Mouse (Mus musculus): ENCODE measurements around the gene Apom. TPM values are rescaled to one million over a fixed set of nuclear protein-coding genes. Genes with fewer than 3 reads are reported as not detected.

The Apom gene
- polyA plus RNA-seq, 1 experiment from 2014 or later, result 0.56 TPM

GRCm38 (mm10) chr17:35156461-35157200 is 24.8 kb upstream of the Apom start:
- 93% methylated on average over 33 of the region's 33 CpGs for WGBS

DNA sequence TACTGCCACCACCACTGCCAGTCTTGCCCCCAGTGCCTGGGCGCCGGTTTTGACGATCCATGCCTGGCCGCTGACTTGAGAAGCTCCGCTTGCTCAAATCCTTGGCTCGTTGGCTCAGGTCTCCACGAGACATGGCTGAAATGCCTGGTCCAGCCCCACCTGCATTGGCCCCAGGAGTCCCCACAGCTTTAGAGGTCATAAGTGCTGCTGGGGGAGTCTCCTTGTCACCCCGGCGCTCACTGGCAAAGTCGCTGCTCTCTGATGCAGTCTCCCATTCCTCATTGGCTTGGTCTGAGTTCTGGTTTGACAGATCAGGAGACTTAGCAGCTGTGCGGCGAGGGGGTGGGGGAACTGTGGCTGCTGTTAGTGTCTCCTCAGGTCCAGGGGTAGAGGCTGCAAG is 23.6 kb upstream of the Apom start:
- Histone ChIP-seq H3K4me3 (no peak overlapping the region), H3K4me1 (no peaks in the 10 kb centered on the region), H3K9me3 (no peaks in the 10 kb centered on the region), H3K36me3 (replicated peaks) (peaks cover 95% of the 10 kb centered on the region), H3K9ac (no peak overlapping the region), H3K27me3 (replicated peaks) (no peaks in the 10 kb centered on the region), H3K4me2 (no peak overlapping the region), H3K27ac (no peak overlapping the region)
- no peak for ATAC-seq (replicated peaks)
- 93% methylated on average over 12 of the region's 12 CpGs for WGBS

More at GRCm38 (mm10) chr17:35156461-35157200, 24.8 kb upstream of the Apom start:
- Histone ChIP-seq H3K27me3 (replicated peaks) (no peaks in the 10 kb centered on the region), H3K4me1 (peaks cover 6% of the 10 kb centered on the region), H3K4me3 (no peak overlapping the region), H3K9me3 (no peaks in the 10 kb centered on the region), H3K36me3 (replicated peaks) (peaks cover 98% of the 10 kb centered on the region), H3K4me2 (no peak overlapping the region), H3K9ac (no peak overlapping the region), H3K27ac (no peak overlapping the region)
- no peak for ATAC-seq (replicated peaks)

- Histone ChIP-seq H3K4me1 (no peaks in the 10 kb centered on the region), H3K27ac (no peak overlapping the region), H3K4me2 (no peak overlapping the region), H3K36me3 (replicated peaks) (peaks cover 97% of the 10 kb centered on the region), H3K9me3 (no peaks in the 10 kb centered on the region), H3K27me3 (replicated peaks) (no peaks in the 10 kb centered on the region), H3K9ac (no peak overlapping the region), H3K4me3 (no peak overlapping the region)
- 72% methylated on average over 7 of the region's 7 CpGs for WGBS
- no peak for ATAC-seq (replicated peaks)
Observed at GRCm38 (mm10) chr17:35154616-35155015, 22.8 kb upstream of the Apom start.

DNA sequence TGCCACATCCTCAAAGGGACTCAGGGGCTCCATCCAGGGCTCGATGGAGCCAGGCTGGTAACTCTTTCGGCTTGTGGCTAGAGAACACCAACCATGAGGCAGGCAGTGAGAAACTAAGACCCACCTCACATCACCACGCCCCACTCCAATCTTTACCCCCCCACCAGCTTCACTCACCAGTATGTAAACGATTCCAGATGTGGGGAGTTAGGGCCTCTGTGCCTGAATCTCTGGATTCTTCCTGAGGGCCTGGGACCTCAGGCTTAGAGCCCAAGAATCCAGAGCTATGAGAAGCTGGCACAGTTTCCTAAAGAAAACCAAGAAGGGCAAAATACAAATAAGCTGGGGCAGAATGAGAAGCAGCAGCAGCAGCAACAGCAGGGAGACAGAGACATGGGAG is 22.1 kb upstream of the Apom start:
- 90% methylated on average over 4 of the region's 4 CpGs for WGBS
- peaks cover 97% of the 10 kb centered on the region for H3K36me3 ChIP-seq (replicated peaks)
- no peak for ATAC-seq (replicated peaks)
- no peaks in the 10 kb centered on the region for H3K4me1 ChIP-seq
- no peak overlapping the region for H3K27ac ChIP-seq
- H3K9me3 ChIP-seq, result no peaks in the 10 kb centered on the region
- no peak overlapping the region for H3K4me3 ChIP-seq
- no peaks in the 10 kb centered on the region for H3K27me3 ChIP-seq (replicated peaks)
- H3K9ac ChIP-seq, result no peak overlapping the region
- H3K4me2 ChIP-seq, result no peak overlapping the region

GRCm38 (mm10) chr17:35153077-35153476 is 21.2 kb upstream of the Apom start:
- no peak for ATAC-seq (replicated peaks)
- no peak overlapping the region for H3K27ac ChIP-seq
- H3K9me3 ChIP-seq, result no peaks in the 10 kb centered on the region
- H3K4me1 ChIP-seq, result no peaks in the 10 kb centered on the region
- no peaks in the 10 kb centered on the region for H3K27me3 ChIP-seq (replicated peaks)
- 94% methylated on average over 9 of the region's 9 CpGs for WGBS
- H3K9ac ChIP-seq, result no peak overlapping the region
- H3K4me3 ChIP-seq, result no peak overlapping the region
- peaks cover 97% of the 10 kb centered on the region for H3K36me3 ChIP-seq (replicated peaks)
- no peak overlapping the region for H3K4me2 ChIP-seq

DNA sequence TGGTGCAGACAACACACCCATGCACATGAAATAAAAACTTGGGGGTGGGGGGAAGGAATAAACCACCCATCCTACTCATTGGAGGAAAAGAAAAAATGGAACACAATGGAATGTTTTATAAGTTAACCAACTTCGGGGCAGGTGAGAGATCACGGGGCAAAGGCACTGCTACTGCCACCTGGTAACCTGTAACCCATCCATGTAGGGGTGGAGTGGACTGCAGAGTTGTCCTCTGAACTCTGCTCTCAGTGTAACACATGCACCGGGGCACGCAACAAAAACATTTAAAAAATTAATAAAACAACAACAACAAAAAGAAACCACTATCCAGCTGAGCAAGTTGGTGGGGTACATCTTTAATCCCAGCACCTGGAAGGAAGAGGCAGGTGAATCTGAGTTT is 20.3 kb upstream of the Apom start:
- 92% methylated on average over 4 of the region's 4 CpGs for WGBS
- Histone ChIP-seq H3K4me2 (no peak overlapping the region), H3K36me3 (replicated peaks) (peaks cover 95% of the 10 kb centered on the region), H3K4me3 (no peak overlapping the region), H3K9ac (no peak overlapping the region), H3K27ac (no peak overlapping the region), H3K27me3 (replicated peaks) (no peaks in the 10 kb centered on the region), H3K4me1 (no peaks in the 10 kb centered on the region), H3K9me3 (no peaks in the 10 kb centered on the region)
- ATAC-seq (replicated peaks), result no peak

- no peaks in the 10 kb centered on the region for H3K27me3 ChIP-seq (replicated peaks)
- H3K4me2 ChIP-seq, result no peak overlapping the region
- no peaks in the 10 kb centered on the region for H3K4me1 ChIP-seq
- ATAC-seq (replicated peaks), result no peak
- H3K27ac ChIP-seq, result 0 out of 2 replicates have a peak overlapping the region, but pooled peaks have one; percentile 45
- no peaks in the 10 kb centered on the region for H3K9me3 ChIP-seq
- H3K9ac ChIP-seq, result no peak overlapping the region
- H3K36me3 ChIP-seq (replicated peaks), result peaks cover 95% of the 10 kb centered on the region
- H3K4me3 ChIP-seq, result no peak overlapping the region
- WGBS, result 72% methylated on average over 5 of the region's 5 CpGs
Observed at GRCm38 (mm10) chr17:35147922-35148639, 16.2 kb upstream of the Apom start.

- ATAC-seq (replicated peaks), result no peak
- WGBS, result 65% methylated on average over 3 of the region's 3 CpGs
Observed at GRCm38 (mm10) chr17:35147348-35147747, 15.5 kb upstream of the Apom start.

GRCm38 (mm10) chr17:35146139-35146538 is 14.3 kb upstream of the Apom start:
- Histone ChIP-seq H3K27ac (no peak overlapping the region), H3K4me2 (no peak overlapping the region), H3K4me1 (no peaks in the 10 kb centered on the region), H3K4me3 (no peak overlapping the region), H3K9me3 (no peaks in the 10 kb centered on the region), H3K27me3 (replicated peaks) (no peaks in the 10 kb centered on the region), H3K9ac (no peak overlapping the region), H3K36me3 (replicated peaks) (peaks cover 95% of the 10 kb centered on the region)
- ATAC-seq (replicated peaks), result no peak
- WGBS, result 88% methylated on average over 5 of the region's 5 CpGs

More at GRCm38 (mm10) chr17:35147348-35147747, 15.5 kb upstream of the Apom start:
- Histone ChIP-seq H3K4me3 (no peak overlapping the region), H3K9ac (no peak overlapping the region), H3K4me1 (no peaks in the 10 kb centered on the region), H3K9me3 (no peaks in the 10 kb centered on the region), H3K4me2 (no peak overlapping the region), H3K27ac (peak overlapping the region; percentile 45; the same call in 1 of the 2 replicates), H3K27me3 (replicated peaks) (no peaks in the 10 kb centered on the region), H3K36me3 (replicated peaks) (peaks cover 95% of the 10 kb centered on the region)

GRCm38 (mm10) chr17:35141971-35142370 is 10.1 kb upstream of the Apom start:
- no peak overlapping the region for H3K27ac ChIP-seq
- WGBS, result 89% methylated on average over 6 of the region's 6 CpGs
- no peak for ATAC-seq (replicated peaks)

DNA sequence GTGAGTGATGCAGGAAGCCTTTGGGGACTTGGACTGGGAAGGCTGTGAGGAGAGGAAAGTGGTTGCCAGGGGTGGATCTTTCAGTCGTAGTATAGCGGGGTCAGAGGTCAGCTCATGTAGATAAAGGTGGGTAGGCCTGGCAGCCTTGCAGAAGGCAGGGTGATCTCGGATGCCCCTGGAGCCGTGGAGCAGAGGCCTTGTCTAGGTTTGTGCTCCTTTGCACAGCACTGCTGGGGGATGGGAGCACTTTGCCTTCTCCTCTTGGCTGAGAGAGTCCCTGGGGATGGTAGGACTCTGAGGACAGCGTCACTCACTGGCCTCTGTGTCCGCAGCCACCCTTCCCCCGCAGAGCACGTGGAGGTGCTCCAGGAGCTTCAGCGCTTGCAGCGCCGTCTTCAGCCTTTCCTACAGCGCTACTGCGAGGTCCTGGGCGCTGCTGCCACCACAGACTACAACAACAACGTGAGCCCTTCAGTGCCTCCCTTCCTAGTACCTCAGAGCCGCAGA is 8.7 kb upstream of the Apom start:
- 74% methylated on average over 16 of the region's 16 CpGs for WGBS
- Histone ChIP-seq H3K4me2 (no peak overlapping the region), H3K4me1 (peaks cover 29% of the 10 kb centered on the region), H3K9me3 (no peaks in the 10 kb centered on the region), H3K27ac (no peak overlapping the region), H3K4me3 (no peak overlapping the region), H3K9ac (no peak overlapping the region), H3K36me3 (replicated peaks) (peaks cover 74% of the 10 kb centered on the region), H3K27me3 (replicated peaks) (no peaks in the 10 kb centered on the region)
- ATAC-seq (replicated peaks), result no peak

More at GRCm38 (mm10) chr17:35141971-35142370, 10.1 kb upstream of the Apom start:
- Histone ChIP-seq H3K9me3 (no peaks in the 10 kb centered on the region), H3K4me2 (no peak overlapping the region), H3K36me3 (replicated peaks) (peaks cover 88% of the 10 kb centered on the region), H3K4me3 (no peak overlapping the region), H3K4me1 (peaks cover 20% of the 10 kb centered on the region), H3K27me3 (replicated peaks) (no peaks in the 10 kb centered on the region), H3K9ac (no peak overlapping the region)

DNA sequence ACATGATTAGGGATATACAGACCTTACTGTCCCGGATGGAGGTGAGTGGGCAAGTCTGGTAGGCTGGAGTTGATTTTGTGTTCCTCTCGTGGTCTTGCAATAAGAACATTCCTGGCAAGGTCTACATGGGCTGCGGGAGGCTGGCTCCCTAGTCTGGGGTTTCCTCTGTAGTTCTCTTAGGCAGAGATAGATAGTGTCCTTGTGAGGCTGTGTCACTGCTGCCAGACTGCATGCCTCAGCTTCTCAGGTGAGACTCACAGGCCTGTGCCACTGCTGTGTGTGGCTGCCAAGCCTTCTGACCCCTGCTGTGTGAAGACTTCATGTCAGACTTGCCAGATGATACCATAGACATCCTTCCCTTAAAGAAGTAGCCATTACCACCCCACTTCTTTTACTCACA is 7.4 kb upstream of the Apom start:
- Histone ChIP-seq H3K36me3 (replicated peaks) (peaks cover 61% of the 10 kb centered on the region), H3K27ac (no peak overlapping the region), H3K4me1 (peaks cover 29% of the 10 kb centered on the region), H3K27me3 (replicated peaks) (no peaks in the 10 kb centered on the region), H3K9ac (no peak overlapping the region), H3K4me3 (no peak overlapping the region), H3K9me3 (no peaks in the 10 kb centered on the region), H3K4me2 (no peak overlapping the region)
- WGBS, result 96% methylated on average over 3 of the region's 3 CpGs
- no peak for ATAC-seq (replicated peaks)
